Mouse (Mus musculus) naive thymus-derived CD4-positive, alpha-beta T cell, adult 2 months (primary cell): ENCODE measurements around the gene Gm21836.
"Not testable (repeated sequence)": the region's sequence is repeated elsewhere in the genome, so short reads cannot be mapped to it uniquely, and the experiment has no call there.

ENCODE experiments used
- DNase-seq: peaks from one replicate; pipeline ENCODE4 v3.0.0-alpha.2; 2011; ENCODE audit warnings: low read depth

Gm21836 gene

DNA sequence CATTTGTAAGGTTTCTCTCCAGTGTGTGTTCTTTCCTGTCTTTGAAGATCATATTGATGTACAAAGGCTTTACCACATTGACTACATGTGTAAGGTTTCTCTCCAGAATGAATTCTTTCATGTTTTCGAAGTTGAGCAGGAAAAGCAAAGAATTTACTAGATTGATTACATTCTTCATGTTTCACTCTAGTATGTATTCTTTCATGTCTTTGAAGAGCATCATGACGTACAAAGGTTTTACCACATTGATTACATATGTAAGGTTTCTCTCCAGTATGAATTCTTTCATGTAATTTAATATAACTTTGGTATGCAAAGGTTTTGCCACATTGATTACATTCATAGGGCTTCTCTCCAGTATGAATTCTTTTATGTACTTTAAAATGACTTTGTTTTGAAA is at the start of gene Gm21836:
Gm21836 (minus strand) TSS at position 101 of the 400 bp plus-strand sequence.
- not testable (repeated sequence) for DNase-seq

- DNase-seq = not testable (repeated sequence)
Measured at GRCm38 (mm10) chr9:124480361-124480980, 13.1 kb downstream of the Gm21836 start.

- DNase-seq = peak; percentile 26
Measured at GRCm38 (mm10) chr9:124478081-124478480, 15.5 kb downstream of the Gm21836 start.

- peak; percentile 24 for DNase-seq
Measured at GRCm38 (mm10) chr9:124476096-124476902, 17.3 kb downstream of the Gm21836 start, which contains the start of gene Ppp2r3d. Ppp2r3d (minus strand) TSS chr9:124476898.

DNA sequence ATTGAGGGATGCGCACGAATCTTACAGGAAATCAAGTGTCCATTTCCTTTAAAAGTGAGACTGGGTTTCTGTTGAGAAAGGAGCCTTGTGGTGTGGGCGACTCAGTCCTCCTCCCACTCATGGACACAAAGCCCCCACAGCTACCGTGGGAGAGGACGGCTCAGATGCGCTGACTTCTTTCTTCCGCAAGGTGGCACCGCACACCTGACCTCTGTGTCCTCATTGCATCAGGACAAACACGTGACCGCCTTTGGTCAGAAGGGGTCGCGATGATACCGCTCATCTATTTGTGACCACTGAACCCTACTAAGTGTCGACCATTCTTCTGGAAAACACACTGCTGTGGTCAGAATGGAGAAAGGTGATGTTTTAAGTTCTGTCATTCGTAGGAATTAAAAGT is 17.9 kb downstream of the Gm21836 start:
- no peak for DNase-seq

DNA sequence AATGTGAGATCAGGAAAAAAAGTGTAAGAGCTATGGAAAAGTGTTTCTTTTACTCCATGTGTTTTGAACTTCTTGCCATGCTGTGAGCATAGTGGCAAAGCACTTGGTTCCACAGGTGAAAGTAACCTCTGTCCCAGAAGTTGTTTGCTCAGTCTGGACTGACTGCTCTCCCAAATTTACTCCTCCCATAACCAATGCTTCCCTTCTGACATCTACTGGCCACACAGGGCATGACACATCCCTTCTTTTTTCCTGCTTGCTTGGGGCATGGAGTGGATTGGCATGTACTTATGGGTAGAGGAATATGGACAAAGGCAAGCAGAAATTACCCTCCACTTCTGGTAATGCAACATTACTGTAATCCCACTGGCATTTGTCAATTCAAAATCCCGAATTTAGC is 37.0 kb downstream of the Gm21836 start:
- peak; percentile 21 for DNase-seq
